Mouse (Mus musculus) neural tube, embryonic 15.5 days (tissue): ENCODE measurements around the gene Sardh. TPM values are rescaled to one million over a fixed set of nuclear protein-coding genes. Genes with fewer than 3 reads are reported as not detected.

ENCODE experiments used
- ATAC-seq: fragments of 200-750 bp; cut with Nextera tagmentation; 2 replicates; pipeline ENCODE4 v1.8.0; 2017; ENCODE audit warnings: mild to moderate bottlenecking, moderate TSS enrichment, moderate library complexity; ENCODE audit not compliant: low FRiP score
- H3K27ac ChIP-seq: fragments of 300-500 bp; sonication (generic); replicated peaks from 2 replicates; pipeline ENCODE4 v1.5.1; 2015; ENCODE audit warnings: mild to moderate bottlenecking, inconsistent platforms
- H3K27me3 ChIP-seq: fragments of 300-500 bp; sonication (generic); replicated peaks from 2 replicates; pipeline ENCODE4 v1.6.1; 2015; ENCODE audit warnings: inconsistent platforms
- H3K36me3 ChIP-seq: fragments of 300-500 bp; sonication (generic); 2 replicates; pipeline ENCODE4 v1.6.1; 2015; ENCODE audit warnings: inconsistent platforms
- H3K4me1 ChIP-seq: fragments of 300-500 bp; sonication (generic); 2 replicates; pipeline ENCODE4 v1.6.1; 2015; ENCODE audit warnings: inconsistent platforms
- H3K4me2 ChIP-seq: fragments of 300-500 bp; sonication (generic); 2 replicates; pipeline ENCODE4 v1.6.1; 2015; ENCODE audit warnings: inconsistent platforms, mild to moderate bottlenecking, moderate library complexity
- H3K4me3 ChIP-seq: fragments of 300-500 bp; sonication (generic); replicated peaks from 2 replicates; pipeline ENCODE4 v1.5.1; 2015; ENCODE audit warnings: mild to moderate bottlenecking, inconsistent platforms
- H3K9ac ChIP-seq: fragments of 300-500 bp; sonication (generic); replicated peaks from 2 replicates; pipeline ENCODE4 v1.6.1; 2015; ENCODE audit warnings: mild to moderate bottlenecking, inconsistent platforms
- H3K9me3 ChIP-seq: fragments of 300-500 bp; sonication (generic); replicated peaks from 2 replicates; pipeline ENCODE4 v1.6.1; 2016; ENCODE audit warnings: inconsistent platforms
- WGBS: fragments of 180-500 bp; shearing (Covaris S2); methylation state at CpG from one replicate; pipeline ENCODE4 v1.1.7; 2015; ENCODE audit warnings: mixed read lengths; 5-methylcytosine and 5-hydroxymethylcytosine counted together
- polyA plus RNA-seq: library from polyadenylated mRNA; unstranded; fragments of >200 nt; fragmentation: Nextera tagmentation; extraction: Ambion mirVana; gene quantifications from 2 replicates; pipeline ENCODE4 v1.2.1, GENCODE M21; 2015

Gene Sardh
- polyA plus RNA-seq, 1 experiment from 2014 or later: 5.9 TPM

GRCm38 (mm10) chr2:27164796-27165590, 83.1 kb downstream of the Sardh start, which contains the start of gene Dbh:
Dbh (plus strand) TSS chr2:27165233.
- Histone ChIP-seq H3K27ac (no peak within 1 kb of the TSS), H3K4me1 (no peaks in the 10 kb centered on the region), H3K4me3 (no peak within 1 kb of the TSS), H3K9me3 (no peaks in the 10 kb centered on the region), H3K36me3 (no peaks in the 10 kb centered on the region), H3K9ac (no peak within 1 kb of the TSS), H3K4me2 (no peak within 1 kb of the TSS), H3K27me3 (no peaks in the 10 kb centered on the region)
- ATAC-seq: no peak
- 83% methylated on average over 12 of the region's 12 CpGs for WGBS

GRCm38 (mm10) chr2:27163851-27164250, 84.3 kb downstream of the Sardh start:
- Histone ChIP-seq H3K9ac (no peak overlapping the region), H3K36me3 (no peaks in the 10 kb centered on the region), H3K4me3 (no peak overlapping the region), H3K27me3 (no peaks in the 10 kb centered on the region), H3K4me1 (no peaks in the 10 kb centered on the region), H3K27ac (no peak overlapping the region), H3K4me2 (no peak overlapping the region), H3K9me3 (no peaks in the 10 kb centered on the region)
- 73% methylated on average over 5 of the region's 5 CpGs for WGBS
- no peak for ATAC-seq

DNA sequence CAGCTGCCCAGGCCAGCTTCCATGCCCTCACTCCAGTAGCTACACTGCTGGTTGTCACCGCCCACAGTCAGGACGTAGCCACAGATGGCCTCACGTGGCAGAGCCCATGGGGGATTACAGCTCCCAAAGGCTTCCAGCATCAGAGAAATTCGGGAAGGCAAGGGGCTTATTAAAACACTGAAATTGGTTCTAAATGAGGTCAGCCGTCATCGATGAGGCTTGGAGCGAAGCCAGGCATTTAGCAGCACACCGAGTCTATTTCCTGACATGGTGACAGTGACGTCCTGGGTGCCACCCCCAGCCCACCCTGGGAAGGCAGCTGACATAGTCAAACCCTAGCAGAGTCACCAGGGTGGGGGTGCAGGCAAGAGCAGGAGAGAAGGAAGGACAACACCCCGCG, 85.5 kb downstream of the Sardh start:
- no peaks in the 10 kb centered on the region for H3K4me1 ChIP-seq
- WGBS: 52% methylated on average over 11 of the region's 11 CpGs
- ATAC-seq: no peak
- no peaks in the 10 kb centered on the region for H3K27me3 ChIP-seq
- no peak overlapping the region for H3K9ac ChIP-seq
- no peak overlapping the region for H3K4me3 ChIP-seq
- no peak overlapping the region for H3K27ac ChIP-seq
- no peaks in the 10 kb centered on the region for H3K9me3 ChIP-seq
- no peak overlapping the region for H3K4me2 ChIP-seq
- no peaks in the 10 kb centered on the region for H3K36me3 ChIP-seq

DNA sequence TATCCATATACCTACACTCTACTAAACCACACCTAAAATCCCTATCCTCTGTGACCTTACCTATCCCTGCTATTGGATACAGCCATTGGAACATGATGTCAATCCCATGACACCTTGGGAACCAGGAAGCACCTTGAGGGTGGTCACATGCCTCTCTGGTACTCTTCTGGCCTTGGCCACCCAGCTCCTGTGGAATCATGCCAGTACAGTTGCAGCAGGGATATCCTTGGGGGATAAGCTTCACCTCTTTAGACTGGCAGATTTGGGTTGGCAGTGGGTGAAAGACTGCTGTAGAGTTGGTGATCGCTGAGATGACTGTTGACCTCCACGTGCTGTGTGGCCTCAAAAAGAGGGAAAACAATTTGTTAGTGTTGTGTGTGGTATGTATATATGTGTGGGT, 86.6 kb downstream of the Sardh start:
- 92% methylated on average over 2 of the region's 2 CpGs for WGBS
- Histone ChIP-seq H3K36me3 (no peaks in the 10 kb centered on the region), H3K9ac (no peak overlapping the region), H3K27ac (no peak overlapping the region), H3K4me2 (no peak overlapping the region), H3K4me1 (no peaks in the 10 kb centered on the region), H3K27me3 (no peaks in the 10 kb centered on the region), H3K9me3 (no peaks in the 10 kb centered on the region), H3K4me3 (no peak overlapping the region)
- ATAC-seq: no peak

- H3K9me3 ChIP-seq: no peaks in the 10 kb centered on the region
- no peaks in the 10 kb centered on the region for H3K27me3 ChIP-seq
- H3K9ac ChIP-seq: no peak overlapping the region
- no peak overlapping the region for H3K4me2 ChIP-seq
- whole genome bisulfite sequencing: 68% methylated on average over 6 of the region's 6 CpGs
- H3K27ac ChIP-seq: no peak overlapping the region
- H3K4me3 ChIP-seq: no peak overlapping the region
- no peaks in the 10 kb centered on the region for H3K4me1 ChIP-seq
- no peaks in the 10 kb centered on the region for H3K36me3 ChIP-seq
- ATAC-seq: no peak
Observed at GRCm38 (mm10) chr2:27156596-27156995, 91.5 kb downstream of the Sardh start.

DNA sequence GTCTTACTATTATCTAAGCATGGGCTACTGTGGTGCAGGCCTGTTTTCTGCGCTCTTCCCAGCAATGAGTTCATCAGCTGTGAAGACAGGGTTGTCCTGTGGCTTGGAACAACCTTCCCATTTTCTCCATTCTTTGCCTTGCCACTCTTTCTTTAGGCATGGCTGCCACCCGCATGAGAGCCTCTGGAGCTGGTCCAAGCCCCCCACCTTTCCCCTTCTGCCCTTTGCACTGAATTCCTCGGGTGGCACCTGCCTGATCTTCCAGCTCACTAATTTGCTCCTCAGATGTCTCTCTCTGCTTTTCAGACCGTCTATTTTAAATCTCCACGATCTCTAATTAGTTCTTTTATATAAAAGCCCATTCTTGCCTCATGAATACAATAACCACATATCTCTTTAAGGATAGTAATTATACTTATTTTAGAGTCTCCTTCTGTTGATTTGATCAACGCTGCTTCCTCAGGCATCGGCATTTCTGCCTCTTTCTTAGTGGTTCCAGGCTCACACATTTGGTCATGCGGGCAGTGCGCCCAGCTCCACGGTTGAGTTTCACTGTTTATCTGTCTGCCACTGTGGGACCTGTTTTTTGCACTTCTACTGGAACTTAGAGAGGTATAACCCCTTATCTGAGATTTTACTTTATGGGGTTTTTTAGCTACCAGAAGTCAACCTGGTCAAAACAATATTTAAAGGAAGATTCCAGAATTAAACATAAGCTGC, 93.5 kb downstream of the Sardh start:
- no peak for ATAC-seq
- no peaks in the 10 kb centered on the region for H3K27me3 ChIP-seq
- no peak overlapping the region for H3K27ac ChIP-seq
- no peak overlapping the region for H3K4me3 ChIP-seq
- H3K36me3 ChIP-seq: no peaks in the 10 kb centered on the region
- H3K4me1 ChIP-seq: no peaks in the 10 kb centered on the region
- 76% methylated on average over 10 of the region's 10 CpGs for WGBS
- no peaks in the 10 kb centered on the region for H3K9me3 ChIP-seq
- H3K9ac ChIP-seq: no peak overlapping the region
- H3K4me2 ChIP-seq: no peak overlapping the region

DNA sequence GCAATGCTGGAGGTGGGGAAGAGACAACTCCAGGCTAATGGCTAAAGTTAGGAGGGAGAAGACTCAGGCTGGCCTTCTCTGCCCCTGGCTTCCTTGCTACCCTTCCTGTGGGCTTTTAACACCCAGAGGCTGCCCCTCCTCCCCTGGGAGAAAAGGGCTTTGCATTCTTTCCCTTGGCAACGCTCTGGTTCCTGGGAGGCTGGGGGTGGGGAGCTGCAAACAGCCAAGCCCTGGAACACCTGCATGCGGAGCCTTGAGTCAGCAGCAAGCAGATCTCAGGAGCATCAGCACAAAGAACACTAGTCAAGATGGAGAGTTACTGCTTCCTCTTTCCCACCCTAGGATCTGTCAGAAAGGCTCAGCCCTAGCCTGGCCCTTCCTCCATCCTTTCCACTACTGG, 98.7 kb downstream of the Sardh start:
- Histone ChIP-seq H3K4me2 (no peak overlapping the region), H3K9ac (no peak overlapping the region), H3K27ac (no peak overlapping the region), H3K4me3 (no peak overlapping the region), H3K4me1 (peaks cover 3% of the 10 kb centered on the region; the same call in 1 of the 2 replicates), H3K27me3 (no peaks in the 10 kb centered on the region), H3K9me3 (no peaks in the 10 kb centered on the region), H3K36me3 (no peaks in the 10 kb centered on the region)
- ATAC-seq: no peak
- 0% methylated on average over 2 of the region's 2 CpGs for WGBS

DNA sequence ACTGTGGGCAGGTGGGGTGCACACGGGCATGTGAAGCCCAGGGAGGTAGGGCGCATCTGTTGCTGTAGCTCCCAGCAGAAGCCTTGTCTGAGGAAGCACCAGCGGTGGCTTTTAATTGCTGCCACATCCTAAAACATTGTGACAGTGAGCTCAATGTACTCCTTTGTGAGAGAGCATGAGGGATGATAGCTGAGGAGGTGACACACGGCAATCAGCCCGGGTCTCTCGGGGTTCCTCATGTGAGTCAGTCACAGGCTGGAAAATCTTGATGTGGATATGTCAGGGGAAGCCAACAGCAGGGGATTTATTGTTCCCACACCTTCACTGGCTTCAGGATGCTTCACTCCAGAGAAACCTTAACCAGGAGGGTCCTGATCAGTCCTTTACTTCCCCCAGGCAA, 101.3 kb downstream of the Sardh start:
- H3K36me3 ChIP-seq: no peaks in the 10 kb centered on the region
- no peaks in the 10 kb centered on the region for H3K9me3 ChIP-seq
- H3K27me3 ChIP-seq: peaks cover 7% of the 10 kb centered on the region; the same call in 1 of the 2 replicates
- 67% methylated on average over 6 of the region's 6 CpGs for WGBS
- H3K4me1 ChIP-seq: peaks cover 23% of the 10 kb centered on the region
- H3K4me2 ChIP-seq: no peak overlapping the region
- ATAC-seq: no peak
- no peak overlapping the region for H3K27ac ChIP-seq
- no peak overlapping the region for H3K4me3 ChIP-seq
- no peak overlapping the region for H3K9ac ChIP-seq

GRCm38 (mm10) chr2:27144957-27145356, 103.2 kb downstream of the Sardh start:
- Histone ChIP-seq H3K4me3 (no peak overlapping the region), H3K4me2 (no peak overlapping the region), H3K9me3 (no peaks in the 10 kb centered on the region), H3K36me3 (no peaks in the 10 kb centered on the region), H3K9ac (no peak overlapping the region), H3K27me3 (peaks cover 23% of the 10 kb centered on the region), H3K27ac (no peak overlapping the region), H3K4me1 (peaks cover 27% of the 10 kb centered on the region)
- no peak for ATAC-seq
- 58% methylated on average over 2 of the region's 2 CpGs for WGBS

- peak; percentile 85 for ATAC-seq
Observed at GRCm38 (mm10) chr2:27141950-27142693, 106.0 kb downstream of the Sardh start, which contains the start of gene Fam163b. Fam163b (minus strand) TSS chr2:27142491.

More at GRCm38 (mm10) chr2:27141950-27142693, 106.0 kb downstream of the Sardh start, which contains the start of gene Fam163b:
- Histone ChIP-seq H3K4me3 (peak within 1 kb of the TSS; percentile 55), H3K4me2 (peak within 1 kb of the TSS; percentile 81), H3K9ac (peak within 1 kb of the TSS; percentile 44), H3K27ac (no peak within 1 kb of the TSS), H3K27me3 (peaks cover 33% of the 10 kb centered on the region), H3K4me1 (peaks cover 25% of the 10 kb centered on the region), H3K36me3 (no peaks in the 10 kb centered on the region), H3K9me3 (no peaks in the 10 kb centered on the region)
- 1% methylated on average over 32 of the region's 62 CpGs for WGBS
